Mouse (Mus musculus) embryonic facial prominence, embryonic 13.5 days (tissue): Measurements from ENCODE around the gene Tomm40. TPM values are rescaled to one million over a fixed set of nuclear protein-coding genes. Genes with fewer than 3 reads are reported as not detected.
"Not testable (repeated sequence)": the region's sequence is repeated elsewhere in the genome, so short reads cannot be mapped to it uniquely, and the experiment has no call there.

Experiments used
- ATAC-seq: fragments of 200-750 bp; cut with Nextera tagmentation; 2 replicates; pipeline ENCODE4 v1.8.0; 2017; ENCODE audit warnings: low read depth; ENCODE audit not compliant: insufficient number of reproducible peaks, insufficient read depth, low FRiP score, low TSS enrichment
- H3K27ac ChIP-seq: fragments of 300-500 bp; sonication (generic); 2 replicates; pipeline ENCODE4 v1.5.1; 2015; ENCODE audit warnings: moderate library complexity, mild to moderate bottlenecking, inconsistent platforms
- H3K27me3 ChIP-seq: fragments of 300-500 bp; sonication (generic); 2 replicates; pipeline ENCODE4 v1.6.1; 2015; ENCODE audit warnings: mild to moderate bottlenecking, inconsistent platforms
- H3K36me3 ChIP-seq: fragments of 300-500 bp; sonication (generic); 2 replicates; pipeline ENCODE4 v1.6.1; 2015; ENCODE audit warnings: mild to moderate bottlenecking, inconsistent platforms
- H3K4me1 ChIP-seq: fragments of 300-500 bp; sonication (generic); 2 replicates; pipeline ENCODE4 v1.6.1; 2015; ENCODE audit warnings: inconsistent platforms
- H3K4me2 ChIP-seq: fragments of 300-500 bp; sonication (generic); 2 replicates; pipeline ENCODE4 v1.6.1; 2015; ENCODE audit warnings: moderate library complexity, mild to moderate bottlenecking, inconsistent platforms
- H3K4me3 ChIP-seq: fragments of 300-500 bp; sonication (generic); 2 replicates; pipeline ENCODE4 v1.5.1; 2015; ENCODE audit warnings: mild to moderate bottlenecking, inconsistent platforms
- H3K9ac ChIP-seq: fragments of 300-500 bp; sonication (generic); 2 replicates; pipeline ENCODE4 v1.6.1; 2015; ENCODE audit warnings: mild to moderate bottlenecking, inconsistent platforms
- H3K9me3 ChIP-seq: fragments of 300-500 bp; sonication (generic); 2 replicates; pipeline ENCODE4 v1.6.1; 2016; ENCODE audit warnings: inconsistent platforms
- WGBS: fragments of 180-500 bp; shearing (Covaris S2); methylation state at CpG from one replicate; pipeline ENCODE4 v1.1.7; 2015; ENCODE audit warnings: mixed read lengths; 5-methylcytosine and 5-hydroxymethylcytosine counted together
- polyA plus RNA-seq: library from polyadenylated mRNA; unstranded; fragments of >200 nt; fragmentation: Nextera tagmentation; extraction: Ambion mirVana; gene quantifications from 2 replicates; pipeline ENCODE4 v1.2.1, GENCODE M21; 2015

The Tomm40 gene
- polyA plus RNA-seq, 1 experiment from 2014 or later, result 139 TPM

- Histone ChIP-seq H3K9ac (peak within 1 kb of the TSS; percentile 12; the same call in 1 of the 2 replicates), H3K4me1 (peaks cover 6% of the 10 kb centered on the region), H3K36me3 (peaks cover 13% of the 10 kb centered on the region), H3K4me3 (no peak within 1 kb of the TSS), H3K9me3 (peaks cover 7% of the 10 kb centered on the region; the same call in 1 of the 2 replicates), H3K27me3 (no peaks in the 10 kb centered on the region), H3K27ac (no peak within 1 kb of the TSS), H3K4me2 (no peak within 1 kb of the TSS)
- WGBS, result 47% methylated on average over 28 of the region's 28 CpGs
- no peak for ATAC-seq
Measured at GRCm38 (mm10) chr7:19691873-19692865, 23.1 kb downstream of the Tomm40 start, which contains the start of gene Apoc1. Apoc1 (minus strand) TSS chr7:19692660.

- peaks cover 6% of the 10 kb centered on the region for H3K4me1 ChIP-seq
- 0 out of 2 replicates have a peak, but pooled peaks cover 2% of the 10 kb centered on the region for H3K9me3 ChIP-seq
- no peak for ATAC-seq
- no peak overlapping the region for H3K9ac ChIP-seq
- peaks cover 6% of the 10 kb centered on the region for H3K36me3 ChIP-seq
- H3K4me2 ChIP-seq, result no peak overlapping the region
- H3K27ac ChIP-seq, result no peak overlapping the region
- H3K4me3 ChIP-seq, result no peak overlapping the region
- 78% methylated on average over 6 of the region's 6 CpGs for WGBS
- H3K27me3 ChIP-seq, result no peaks in the 10 kb centered on the region
Measured at GRCm38 (mm10) chr7:19691434-19691833, 23.8 kb downstream of the Tomm40 start.

- no peak for ATAC-seq
- H3K4me2 ChIP-seq, result no peak overlapping the region
- 79% methylated on average over 4 of the region's 4 CpGs for WGBS
- no peaks in the 10 kb centered on the region for H3K27me3 ChIP-seq
- H3K4me1 ChIP-seq, result peaks cover 6% of the 10 kb centered on the region
- no peak overlapping the region for H3K9ac ChIP-seq
- no peaks in the 10 kb centered on the region for H3K9me3 ChIP-seq
- no peak overlapping the region for H3K27ac ChIP-seq
- no peak overlapping the region for H3K4me3 ChIP-seq
- H3K36me3 ChIP-seq, result no peaks in the 10 kb centered on the region
Measured at GRCm38 (mm10) chr7:19690845-19691244, 24.4 kb downstream of the Tomm40 start.

- WGBS, result 92% methylated on average over 2 of the region's 2 CpGs
- ATAC-seq, result no peak
Measured at GRCm38 (mm10) chr7:19688611-19689010, 26.6 kb downstream of the Tomm40 start.

GRCm38 (mm10) chr7:19688101-19688500 is 27.1 kb downstream of the Tomm40 start:
- H3K27me3 ChIP-seq, result no peaks in the 10 kb centered on the region
- no peaks in the 10 kb centered on the region for H3K9me3 ChIP-seq
- no peak overlapping the region for H3K27ac ChIP-seq
- H3K4me2 ChIP-seq, result no peak overlapping the region
- no peak for ATAC-seq
- peaks cover 2% of the 10 kb centered on the region for H3K4me1 ChIP-seq
- WGBS, result 92% methylated on average over 10 of the region's 10 CpGs
- H3K36me3 ChIP-seq, result no peaks in the 10 kb centered on the region
- no peak overlapping the region for H3K9ac ChIP-seq
- no peak overlapping the region for H3K4me3 ChIP-seq

More at GRCm38 (mm10) chr7:19688611-19689010, 26.6 kb downstream of the Tomm40 start:
- Histone ChIP-seq H3K36me3 (no peaks in the 10 kb centered on the region), H3K4me2 (no peak overlapping the region), H3K27ac (no peak overlapping the region), H3K9me3 (no peaks in the 10 kb centered on the region), H3K4me1 (peaks cover 6% of the 10 kb centered on the region), H3K27me3 (no peaks in the 10 kb centered on the region), H3K9ac (no peak overlapping the region), H3K4me3 (no peak overlapping the region)

GRCm38 (mm10) chr7:19686927-19687583 is 28.2 kb downstream of the Tomm40 start:
- not testable (repeated sequence) for H3K9ac ChIP-seq, H3K9me3 ChIP-seq, H3K27me3 ChIP-seq, ATAC-seq, H3K36me3 ChIP-seq, H3K4me3 ChIP-seq, H3K4me1 ChIP-seq, H3K4me2 ChIP-seq
- H3K27ac ChIP-seq, result 0 out of 2 replicates have a peak overlapping the region, but pooled peaks have one; percentile 17
- WGBS, result 52% methylated on average over 8 of the region's 8 CpGs

- 0 out of 2 replicates have a peak overlapping the region, but pooled peaks have one; percentile 17 for H3K27ac ChIP-seq
- H3K4me3 ChIP-seq, result no peak overlapping the region
- H3K4me2 ChIP-seq, result no peak overlapping the region
- no peaks in the 10 kb centered on the region for H3K27me3 ChIP-seq
- WGBS, result 74% methylated on average over 6 of the region's 6 CpGs
- ATAC-seq, result no peak
- H3K9me3 ChIP-seq, result no peaks in the 10 kb centered on the region
- H3K9ac ChIP-seq, result no peak overlapping the region
- no peaks in the 10 kb centered on the region for H3K36me3 ChIP-seq
- no peaks in the 10 kb centered on the region for H3K4me1 ChIP-seq
Measured at GRCm38 (mm10) chr7:19686521-19686920, 28.7 kb downstream of the Tomm40 start.

- Histone ChIP-seq H3K27me3 (no peaks in the 10 kb centered on the region), H3K4me2 (no peak overlapping the region), H3K4me3 (no peak overlapping the region), H3K4me1 (no peaks in the 10 kb centered on the region), H3K9me3 (no peaks in the 10 kb centered on the region), H3K27ac (no peak overlapping the region), H3K36me3 (no peaks in the 10 kb centered on the region), H3K9ac (no peak overlapping the region)
- no peak for ATAC-seq
- WGBS, result 75% methylated on average over 4 of the region's 4 CpGs
Measured at GRCm38 (mm10) chr7:19685374-19685773, 29.9 kb downstream of the Tomm40 start.

- no peak overlapping the region for H3K9ac ChIP-seq
- no peaks in the 10 kb centered on the region for H3K9me3 ChIP-seq
- WGBS, result 67% methylated on average over 6 of the region's 6 CpGs
- H3K27me3 ChIP-seq, result no peaks in the 10 kb centered on the region
- no peak for ATAC-seq
- H3K4me2 ChIP-seq, result no peak overlapping the region
- H3K4me3 ChIP-seq, result no peak overlapping the region
- H3K27ac ChIP-seq, result no peak overlapping the region
- H3K36me3 ChIP-seq, result no peaks in the 10 kb centered on the region
- H3K4me1 ChIP-seq, result no peaks in the 10 kb centered on the region
Measured at GRCm38 (mm10) chr7:19683771-19684201, 31.5 kb downstream of the Tomm40 start.

GRCm38 (mm10) chr7:19682979-19683378 is 32.3 kb downstream of the Tomm40 start:
- no peak overlapping the region for H3K4me2 ChIP-seq
- ATAC-seq, result no peak
- WGBS, result 46% methylated on average over 3 of the region's 3 CpGs
- H3K4me3 ChIP-seq, result no peak overlapping the region
- no peaks in the 10 kb centered on the region for H3K9me3 ChIP-seq
- no peaks in the 10 kb centered on the region for H3K36me3 ChIP-seq
- H3K4me1 ChIP-seq, result no peaks in the 10 kb centered on the region
- H3K27ac ChIP-seq, result no peak overlapping the region
- no peaks in the 10 kb centered on the region for H3K27me3 ChIP-seq
- no peak overlapping the region for H3K9ac ChIP-seq

- no peaks in the 10 kb centered on the region for H3K9me3 ChIP-seq
- 57% methylated on average over 8 of the region's 8 CpGs for WGBS
- no peaks in the 10 kb centered on the region for H3K4me1 ChIP-seq
- no peak within 1 kb of the TSS for H3K4me2 ChIP-seq
- no peak within 1 kb of the TSS for H3K27ac ChIP-seq
- no peak within 1 kb of the TSS for H3K9ac ChIP-seq
- no peak within 1 kb of the TSS for H3K4me3 ChIP-seq
- no peaks in the 10 kb centered on the region for H3K27me3 ChIP-seq
- peak; percentile 18; the same call in 1 of the 2 replicates for ATAC-seq
- no peaks in the 10 kb centered on the region for H3K36me3 ChIP-seq
Measured at GRCm38 (mm10) chr7:19681202-19681694, 34.0 kb downstream of the Tomm40 start, which contains the start of the genes Gm44805 and Apoc4. Gm44805 (minus strand) TSS chr7:19681423. Apoc4 (minus strand) TSS chr7:19681479.
